Mouse (Mus musculus) embryonic fibroblast, embryonic 13.5 days (primary cell): ENCODE results near the gene Ssh1.

Experiments
- CTCF ChIP-seq: IDR thresholded peaks from 2 replicates; pipeline ENCODE4 v1.5.1; 2011; ENCODE audit warnings: mild to moderate bottlenecking, control low read depth, low read length, moderate library complexity, borderline replicate concordance; ENCODE audit not compliant: insufficient read depth
- POLR2A ChIP-seq: IDR thresholded peaks from 2 replicates; pipeline ENCODE4 v1.6.1; 2011; ENCODE audit warnings: low read depth, mild to moderate bottlenecking, control low read depth, low read length, moderate library complexity

DNA sequence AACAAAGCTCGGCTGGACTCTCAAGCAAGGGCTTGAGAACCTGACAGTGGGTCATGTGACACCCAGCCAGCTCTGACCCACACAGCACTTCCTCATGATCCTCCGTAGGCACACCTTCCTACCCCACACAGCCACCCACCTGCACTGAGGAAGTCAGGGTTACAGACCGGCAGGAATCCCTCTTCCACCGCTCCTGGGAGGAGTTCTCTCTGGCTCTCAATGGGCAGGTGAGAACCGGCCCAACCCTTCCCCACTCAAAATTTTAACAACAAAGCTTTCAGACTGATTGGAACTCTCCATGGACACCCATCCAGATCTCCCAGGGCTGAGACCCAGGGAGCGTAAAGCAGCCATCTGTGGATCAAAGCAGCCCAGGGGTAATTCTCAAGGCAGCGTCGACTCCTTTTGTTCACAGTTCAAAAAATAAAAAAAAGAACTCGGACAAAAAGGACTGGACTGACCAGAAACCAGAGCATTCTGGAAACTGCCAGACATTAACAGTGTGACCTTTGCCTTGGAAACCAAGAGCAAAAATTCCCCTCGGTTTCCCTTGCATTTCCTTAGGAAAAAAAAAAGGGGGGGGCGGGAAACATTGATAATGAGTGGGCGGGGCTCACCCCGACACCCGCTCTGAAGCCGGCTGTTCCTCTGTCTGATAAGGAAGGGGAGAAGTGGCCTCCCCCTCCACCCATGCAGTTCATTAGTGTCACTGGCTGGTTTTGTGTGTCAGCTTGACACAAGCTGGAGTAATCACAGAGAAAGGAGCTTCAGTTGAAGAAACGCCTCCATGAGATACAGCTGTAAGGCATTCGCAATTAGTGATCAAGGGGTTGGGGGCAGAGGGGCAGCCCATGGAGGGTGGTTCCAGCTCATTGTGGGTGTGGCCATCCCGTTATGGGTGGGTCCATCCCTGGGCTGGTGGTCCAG, 20.8 kb downstream of the Ssh1 start:
- no peak for TF ChIP-seq POLR2A
- TF ChIP-seq CTCF: no peak
